Comparison of ENCODE assay signal across 9 mouse cellular contexts in genomic region chr2:147362316-147362715, GRCm38 (mm10). TPM values are rescaled to one million over a fixed set of nuclear protein-coding genes. Genes with fewer than 3 reads are reported as not detected.
DNase-seq lines count a peak whose midpoint lies in the region; ATAC-seq and TF ChIP-seq lines count a peak whose summit lies in the region.
"Had no signal": no experiment of that assay in that cellular context is flagged by ENCODE, and none has a peak within 500 bp of the region (broad histone marks: within the 10 kb centered on the region; RNA-seq: fewer than 3 reads in every experiment).

No protein-coding gene starts in this region.

- no peaks in the 10 kb centered on the region for H3K4me1 ChIP-seq in liver, postnatal 0 days (ENCODE audit: insufficient read depth)
- H3K4me1 ChIP-seq: liver, embryonic 13.5 days had no signal

- H3K36me3 ChIP-seq in liver, postnatal 0 days (replicated peaks; ENCODE audit: insufficient read depth, low read length), result no peaks in the 10 kb centered on the region
- H3K36me3 ChIP-seq: liver, embryonic 13.5 days had no signal

- no peak for TF ChIP-seq EP300 in liver, postnatal 0 days (IDR thresholded peaks at IDR 0.05; ENCODE audit: low read depth)

- DNase-seq in kidney, adult 9 months, result peak; percentile 22
- no peak for DNase-seq in kidney, adult 18-20 months
- peak; percentile 90 for DNase-seq in embryo, embryonic 11 days
- DNase-seq in liver, postnatal 0 days, result peak; percentile 29
- DNase-seq in testis, postnatal 10 days (ENCODE audit: low spot score), result peak; percentile 76
- no peak for DNase-seq in right cerebral cortex, adult 2 months (ENCODE audit: low spot score in 2 of 2)
- no peak for DNase-seq in cerebellum, adult 11-12 months
- DNase-seq: liver, embryonic 13.5 days had no signal

- H3K27ac ChIP-seq in liver, postnatal 0 days (ENCODE audit: low read depth), result no peak overlapping the region
- H3K27ac ChIP-seq: liver, embryonic 13.5 days had no signal

- H3K4me2 ChIP-seq in liver, postnatal 0 days (ENCODE audit: low read depth, low read length), result no peak overlapping the region
- H3K4me2 ChIP-seq: liver, embryonic 13.5 days had no signal

- no peaks in the 10 kb centered on the region for H3K9me3 ChIP-seq in liver, postnatal 0 days (ENCODE audit: low read length)
- H3K9me3 ChIP-seq: liver, embryonic 13.5 days had no signal

- no peak overlapping the region for H3K4me3 ChIP-seq in liver, postnatal 0 days (ENCODE audit: low read depth, low read length)
- H3K4me3 ChIP-seq: liver, embryonic 13.5 days had no signal

- ATAC-seq in hematopoietic stem cell, adult 5-6 weeks (replicated peaks in 1 of 2; ENCODE audit: insufficient read depth in 1 of 2, low FRiP score in 2 of 2, low TSS enrichment in 1 of 2, low read depth in 1 of 2, poor library complexity in 2 of 2, severe bottlenecking in 2 of 2), result peak; percentile 29 to 39; a peak in 1 of 4 replicates
- no peak for ATAC-seq in liver, postnatal 0 days

- peaks cover 86% of the 10 kb centered on the region for H3K27me3 ChIP-seq in liver, postnatal 0 days (ENCODE audit: insufficient read depth, low read length)

- H3K9ac ChIP-seq in liver, postnatal 0 days (replicated peaks), result no peak overlapping the region
- H3K9ac ChIP-seq: liver, embryonic 13.5 days had no signal

- TF ChIP-seq CTCF in liver, postnatal 0 days (IDR thresholded peaks at IDR 0.05; ENCODE audit: low read depth), result peak; percentile 45

- WGBS in liver, postnatal 0 days (ENCODE audit: insufficient replicate concordance), result 3% methylated on average over 18 of the region's 18 CpGs

RNA-seq across cellular contexts. Expression of gene Pax1, which starts 0.6 kb away (rescaled TPM):
- not detected in 2 replicates for total RNA-seq in hematopoietic stem cell, adult 5-6 weeks (2017)
- polyA plus RNA-seq in liver, postnatal 0 days (2015; fragmentation: Nextera tagmentation; extraction: Ambion mirVana), result 0.04 TPM in 1 of 2 replicates, not detected in the other
- polyA plus RNA-seq: liver, embryonic 13.5 days had no signal

Comparison
In these comparisons a context has a peak if more than half of its experiments do, and no peak if none do; other contexts are left out.
1. DNase-seq: peak in kidney, adult 9 months (single experiment), embryo, embryonic 11 days (single experiment), liver, postnatal 0 days (single experiment) and testis, postnatal 10 days (single experiment); none in kidney, adult 18-20 months (single experiment), right cerebral cortex, adult 2 months (0 of 2) and cerebellum, adult 11-12 months (single experiment).